In genomic region chr6:114883261-114883740, GRCm38 (mm10) we compare ENCODE assay signal across 7 mouse cellular contexts.
DNase-seq lines count a peak whose midpoint lies in the region; TF ChIP-seq lines count a peak whose summit lies in the region.

No protein-coding gene starts in this region.

- no peak overlapping the region for H3K4me3 ChIP-seq in cortical plate, adult 2 months (ENCODE audit: insufficient read depth, low read length)

- peaks cover 23% of the 10 kb centered on the region; the same call in 1 of the 2 replicates for H3K4me1 ChIP-seq in cortical plate, adult 2 months (ENCODE audit: control insufficient read depth, insufficient read depth, low read length)

- no peak for TF ChIP-seq CTCF in cortical plate, adult 2 months (IDR thresholded peaks at IDR 0.05; ENCODE audit: extremely low read depth, insufficient read depth, low read length)

- no peak for TF ChIP-seq POLR2A in cortical plate, adult 2 months (IDR thresholded peaks at IDR 0.05; ENCODE audit: extremely low read depth, insufficient read depth, low read length)

- peak; percentile 76 for DNase-seq in adipocyte (ENCODE audit: low spot score)
- DNase-seq in gastrocnemius, postnatal 10 days, result peak; percentile 52
- peak; percentile 86 for DNase-seq in hindlimb bud, embryonic 11.5 days (ENCODE audit: extremely low spot score, low read depth, low spot score)
- peak; percentile 66 to 73 for DNase-seq in left cerebral cortex, adult 18-20 months (ENCODE audit: low spot score in 2 of 2)
- peak; percentile 83 for DNase-seq in lung, postnatal 36 days
- DNase-seq in retina, embryonic 14.5 days (ENCODE audit: low spot score), result peak; percentile 90

- peak overlapping the region; percentile 79 for H3K27ac ChIP-seq in cortical plate, adult 2 months (ENCODE audit: insufficient read depth, low read length)
